Mouse (Mus musculus) MEL (cell line): ENCODE measurements around the gene Slc13a3. TPM values are rescaled to one million over a fixed set of nuclear protein-coding genes. Genes with fewer than 3 reads are reported as not detected.
A peak's percentile ranks its signal among the peaks of the same experiment; 100 is the strongest.

ENCODE experiments used
- DNase-seq: peaks from one replicate; pipeline ENCODE4 v3.0.0; 2011; ENCODE audit warnings: low read depth, low spot score
- H3K27ac ChIP-seq: 2 replicates; pipeline ENCODE4 v1.5.1; 2012; ENCODE audit warnings: low read depth, mild to moderate bottlenecking, control low read depth, low read length, moderate library complexity; ENCODE audit not compliant: control insufficient read depth
- H3K27me3 ChIP-seq, 2 experiments: fragments of 150-350 bp in 1 of 2; sonication (generic) in 1 of 2; 2 replicates each; pipeline ENCODE4 v1.6.1; 2012; ENCODE audit warnings: low read length in 2 of 2, mild to moderate bottlenecking in 2 of 2, improper control_type of control experiment in 1 of 2, moderate library complexity in 1 of 2; ENCODE audit not compliant: insufficient read depth in 2 of 2, control insufficient read depth in 1 of 2
- H3K36me3 ChIP-seq, 2 experiments: 2 replicates each; pipeline ENCODE4 v1.6.1; 2012 to 2014; ENCODE audit warnings: low read length in 2 of 2, improper control_type of control experiment in 1 of 2, inconsistent platforms in 1 of 2, mild to moderate bottlenecking in 1 of 2; ENCODE audit not compliant: insufficient read depth in 2 of 2, control insufficient read depth in 1 of 2
- H3K4me1 ChIP-seq, 2 experiments: fragments of 150-350 bp in 1 of 2; sonication (generic) in 1 of 2; 2 replicates each; pipeline ENCODE4 v1.6.1; 2012; ENCODE audit warnings: low read length in 2 of 2, improper control_type of control experiment in 1 of 2, mild to moderate bottlenecking in 1 of 2; ENCODE audit not compliant: insufficient read depth in 2 of 2, control insufficient read depth in 1 of 2
- H3K4me3 ChIP-seq, 2 experiments: fragments of 150-350 bp in 1 of 2; sonication (generic) in 1 of 2; 2 replicates each; pipeline ENCODE4 v1.5.1; 2012; ENCODE audit warnings: low read depth in 2 of 2, low read length in 2 of 2, mild to moderate bottlenecking in 2 of 2, moderate library complexity in 2 of 2, control low read depth in 1 of 2, improper control_type of control experiment in 1 of 2; ENCODE audit not compliant: control insufficient read depth in 1 of 2, insufficient read depth in 1 of 2
- H3K79me2 ChIP-seq: 2 replicates; pipeline ENCODE4 v1.6.1; 2012; ENCODE audit warnings: mild to moderate bottlenecking, low read length, moderate library complexity; ENCODE audit not compliant: control insufficient read depth, poor library complexity, insufficient read depth
- H3K9ac ChIP-seq: 2 replicates; pipeline ENCODE4 v1.6.1; 2012; ENCODE audit warnings: low read depth, mild to moderate bottlenecking, control low read depth, low read length, moderate library complexity; ENCODE audit not compliant: control insufficient read depth, poor library complexity, severe bottlenecking
- H3K9me3 ChIP-seq: fragments of 150-350 bp; sonication (generic); replicated peaks from 2 replicates; pipeline ENCODE4 v1.6.1; 2012; ENCODE audit warnings: mild to moderate bottlenecking, low read length, improper control_type of control experiment, moderate library complexity; ENCODE audit not compliant: insufficient read depth
- BHLHE40 ChIP-seq: IDR thresholded peaks from 2 replicates; pipeline ENCODE4 v1.6.1; 2012; ENCODE audit warnings: low read depth, mild to moderate bottlenecking, inconsistent platforms, low read length, improper control_type of control experiment, borderline replicate concordance
- CTCF ChIP-seq, 3 experiments: IDR thresholded peaks in 2 of 3; conservative IDR thresholded peaks in 1 of 3; 2 replicates each; pipeline ENCODE4 v1.5.1; 2011 to 2012; ENCODE audit warnings: low read length in 3 of 3, low read depth in 2 of 3, mild to moderate bottlenecking in 2 of 3, improper control_type of control experiment in 1 of 3, inconsistent platforms in 1 of 3, mixed read lengths in 1 of 3, moderate library complexity in 1 of 3; ENCODE audit not compliant: control insufficient read depth in 1 of 3, insufficient read depth in 1 of 3, poor library complexity in 1 of 3, severe bottlenecking in 1 of 3
- EP300 ChIP-seq, 2 experiments: IDR thresholded peaks; 2 replicates each; pipeline ENCODE4 v1.6.1; 2011; ENCODE audit warnings: improper control_type of control experiment in 2 of 2, low read length in 2 of 2, low read depth in 1 of 2, mild to moderate bottlenecking in 1 of 2
- ETS1 ChIP-seq: IDR thresholded peaks from 2 replicates; pipeline ENCODE4 v1.6.1; 2012; ENCODE audit warnings: low read depth, mild to moderate bottlenecking, inconsistent platforms, low read length, improper control_type of control experiment, moderate library complexity
- GATA1 ChIP-seq: IDR thresholded peaks from 2 replicates; pipeline ENCODE4 v1.6.1; 2011; ENCODE audit warnings: low read depth, low read length, improper control_type of control experiment
- MAX ChIP-seq: IDR thresholded peaks from 2 replicates; pipeline ENCODE4 v1.6.1; 2011; ENCODE audit warnings: low read length, improper control_type of control experiment
- MXI1 ChIP-seq: IDR thresholded peaks from 2 replicates; pipeline ENCODE4 v1.6.1; 2011; ENCODE audit warnings: mild to moderate bottlenecking, low read depth, low read length, improper control_type of control experiment
- SIN3A ChIP-seq: IDR thresholded peaks from 2 replicates; pipeline ENCODE4 v1.6.1; 2012; ENCODE audit warnings: low read length, improper control_type of control experiment, inconsistent platforms
- TAL1 ChIP-seq: IDR thresholded peaks from 2 replicates; pipeline ENCODE4 v1.6.1; 2012; ENCODE audit warnings: mild to moderate bottlenecking, inconsistent platforms, low read length, moderate library complexity, mixed read lengths
- TBP ChIP-seq: IDR thresholded peaks from 2 replicates; pipeline ENCODE4 v1.8.0; 2011; ENCODE audit warnings: low read depth, low read length, improper control_type of control experiment
- TCF12 ChIP-seq: IDR thresholded peaks from 2 replicates; pipeline ENCODE4 v1.6.1; 2014; ENCODE audit warnings: low read depth, mild to moderate bottlenecking, inconsistent platforms, low read length, improper control_type of control experiment, moderate library complexity
- UBTF ChIP-seq: IDR thresholded peaks from 2 replicates; pipeline ENCODE4 v1.6.1; 2012; ENCODE audit warnings: low read depth, mild to moderate bottlenecking, inconsistent platforms, low read length, improper control_type of control experiment, moderate library complexity, borderline replicate concordance; ENCODE audit not compliant: insufficient read depth
- ZC3H11A ChIP-seq: IDR thresholded peaks from 2 replicates; pipeline ENCODE4 v1.6.1; 2012; ENCODE audit warnings: low read depth, mild to moderate bottlenecking, inconsistent platforms, low read length, improper control_type of control experiment
- ZNF384 ChIP-seq: IDR thresholded peaks from 2 replicates; pipeline ENCODE4 v1.6.1; 2012; ENCODE audit warnings: low read depth, mild to moderate bottlenecking, inconsistent platforms, low read length, improper control_type of control experiment
- polyA plus RNA-seq, 2 experiments: library from polyadenylated mRNA; stranded (reverse) in 1 of 2; unstranded in 1 of 2; fragments of >175 nt in 1 of 2; fragments of >200 nt in 1 of 2; gene quantifications; 2 replicates each; pipeline versions ENCODE4 v1.2.1 to v1.2.4; 2012; ENCODE audit warnings: low replicate concordance in 2 of 2, low read depth in 1 of 2; ENCODE audit not compliant: insufficient read length in 2 of 2, insufficient read depth in 1 of 2, missing spikeins in 1 of 2
- total RNA-seq: library from RNA; depleted of rRNA; stranded (reverse); fragments of 300-350 nt; gene quantifications from 2 replicates; pipeline ENCODE4 v1.2.3, GENCODE M21; 2012

Gene Slc13a3
- total and polyA plus RNA-seq, 3 experiments = not detected

- H3K79me2 ChIP-seq = no peaks in the 10 kb centered on the region
- H3K27me3 ChIP-seq = no peaks in the 10 kb centered on the region
- H3K27ac ChIP-seq = peak overlapping the region; percentile 28; the same call in 1 of the 2 replicates
- H3K36me3 ChIP-seq = peaks cover 0 to 9% of the 10 kb centered on the region in 2 experiments; a peak in 2 of 4 replicates
- no peak overlapping the region for H3K9ac ChIP-seq
- no peaks in the 10 kb centered on the region for H3K9me3 ChIP-seq
- no peak for TF ChIP-seq MXI1
- peak; percentile 80 for TF ChIP-seq TCF12
- peak; percentile 85 for TF ChIP-seq TBP
- peak; percentile 34; the same call in 1 of the 2 replicates for TF ChIP-seq ETS1
- peak; percentile 68 to 81; a peak in 3 of 4 replicates for TF ChIP-seq EP300 (IDR thresholded peaks at IDR 0.05; ENCODE audit: low read depth in 1 of 2, low read length in 2 of 2)
- TF ChIP-seq SIN3A = peak; percentile 45; the same call in 1 of the 2 replicates
- TF ChIP-seq ZNF384 = peak; percentile 95
- TF ChIP-seq TAL1 = peak; percentile 55
- peak; percentile 83 for TF ChIP-seq GATA1
- no peak for TF ChIP-seq CTCF (IDR thresholded peaks at IDR 0.05 in 2 of 3, conservative IDR thresholded peaks at IDR 0.05 in 1 of 3; ENCODE audit: control insufficient read depth in 1 of 3, insufficient read depth in 1 of 3, low read depth in 2 of 3, low read length in 3 of 3, poor library complexity in 1 of 3, severe bottlenecking in 1 of 3)
- no peak for TF ChIP-seq BHLHE40
- TF ChIP-seq, all 39 proteins: peak for 8
- peaks cover 4 to 10% of the 10 kb centered on the region in 2 experiments; a peak in 3 of 4 replicates for H3K4me1 ChIP-seq
- no peak overlapping the region for H3K4me3 ChIP-seq
- peak; percentile 78 for DNase-seq
Observed at GRCm38 (mm10) chr2:165376001-165376400, 97.0 kb downstream of the Slc13a3 start.

DNA sequence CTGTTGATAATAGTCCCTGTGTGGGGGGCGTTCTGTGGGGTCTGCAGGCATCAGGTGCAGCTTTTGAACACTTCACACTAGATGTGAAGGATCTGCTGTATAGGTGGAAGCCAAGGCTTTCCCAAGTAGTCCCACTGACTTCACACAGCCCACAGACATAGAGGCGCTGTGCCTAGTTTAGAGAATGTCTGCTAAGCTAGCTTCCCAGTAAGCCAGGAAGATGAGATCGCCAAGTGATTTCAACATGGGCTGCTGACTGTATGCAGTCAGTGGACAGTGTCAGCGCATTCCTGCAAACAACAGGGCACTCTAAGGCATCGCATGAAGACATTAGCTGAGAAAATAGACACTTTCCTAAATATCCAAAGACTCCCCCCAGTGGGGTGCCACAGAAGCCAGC lies 97.6 kb downstream of the Slc13a3 start:
- Histone ChIP-seq H3K4me1 (peaks cover 4 to 10% of the 10 kb centered on the region in 2 experiments; a peak in 3 of 4 replicates), H3K27me3 (no peaks in the 10 kb centered on the region), H3K36me3 (peaks cover 0 to 12% of the 10 kb centered on the region in 2 experiments; a peak in 2 of 4 replicates), H3K9ac (no peak overlapping the region), H3K79me2 (no peaks in the 10 kb centered on the region), H3K27ac (peak overlapping the region; percentile 28), H3K9me3 (no peaks in the 10 kb centered on the region), H3K4me3 (peak overlapping the region in 1 of 2 experiments; percentile 21; a peak in 1 of 4 replicates)
- DNase-seq = no peak
- no peak for TF ChIP-seq MAX
- no peak for TF ChIP-seq ZNF384
- no peak for TF ChIP-seq TAL1
- TF ChIP-seq MXI1 = no peak
- no peak for TF ChIP-seq UBTF
- no peak for TF ChIP-seq TCF12
- no peak for TF ChIP-seq ZC3H11A
- TF ChIP-seq ETS1 = no peak
